Mouse (Mus musculus): Measurements from ENCODE around the gene Zbtb49.

GRCm38 (mm10) chr5:38174256-38174912, 45.9 kb downstream of the Zbtb49 start:
- TF ChIP-seq CTCF (IDR thresholded peaks at IDR 0.05; ENCODE audit: low read depth) (no peak), EP300 (IDR thresholded peaks at IDR 0.05; ENCODE audit: low read depth) (no peak)

Measured in heart, postnatal 0 days (tissue).